Mouse (Mus musculus) frontal cortex, postnatal 25 days (tissue): Measurements from ENCODE around the gene Pde5a.

Experiments used
- DNase-seq, 2 experiments: peaks; one replicate each; pipeline ENCODE4 v3.0.0; 2022; ENCODE audit warnings: low spot score in 2 of 2

Pde5a gene

DNA sequence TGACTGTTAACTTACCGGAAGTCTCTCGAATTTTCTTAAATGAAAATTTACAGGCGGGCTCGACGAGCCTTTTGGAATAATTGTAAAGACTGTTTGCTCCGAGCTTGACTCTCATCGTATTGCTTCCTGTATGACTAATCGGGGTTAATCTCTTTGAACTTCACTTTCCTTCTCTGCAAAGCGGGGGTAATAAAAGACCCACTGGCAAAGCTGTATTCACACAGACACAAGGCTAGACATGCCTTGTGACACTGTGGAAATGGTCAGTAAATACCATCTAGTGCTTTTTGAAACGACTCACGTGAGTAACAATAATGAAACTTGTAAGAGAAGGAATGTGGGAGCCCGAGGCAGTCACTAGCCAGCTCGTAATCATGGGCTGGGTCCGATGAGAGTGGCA is 35.0 kb downstream of the Pde5a start:
- no peak for DNase-seq

DNA sequence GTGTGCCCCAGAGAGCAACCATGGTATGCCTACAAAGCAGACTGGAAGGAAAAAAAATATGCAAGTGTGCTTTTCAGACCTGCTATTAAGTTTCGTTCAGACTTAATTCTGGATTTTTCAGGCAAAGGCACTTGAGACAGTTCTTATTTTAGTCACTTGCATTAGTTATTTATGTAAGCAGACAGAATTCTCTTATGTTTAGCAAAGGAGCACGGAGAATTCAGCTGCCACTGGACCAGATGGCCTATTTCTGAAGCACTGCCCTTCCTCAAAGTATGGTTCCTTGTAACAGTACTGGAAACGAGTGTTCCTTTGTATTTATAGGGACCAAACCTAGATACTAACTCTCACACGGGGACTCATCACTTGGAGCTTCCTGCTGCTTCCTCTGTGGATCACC is 38.2 kb downstream of the Pde5a start:
- no peak for DNase-seq

DNA sequence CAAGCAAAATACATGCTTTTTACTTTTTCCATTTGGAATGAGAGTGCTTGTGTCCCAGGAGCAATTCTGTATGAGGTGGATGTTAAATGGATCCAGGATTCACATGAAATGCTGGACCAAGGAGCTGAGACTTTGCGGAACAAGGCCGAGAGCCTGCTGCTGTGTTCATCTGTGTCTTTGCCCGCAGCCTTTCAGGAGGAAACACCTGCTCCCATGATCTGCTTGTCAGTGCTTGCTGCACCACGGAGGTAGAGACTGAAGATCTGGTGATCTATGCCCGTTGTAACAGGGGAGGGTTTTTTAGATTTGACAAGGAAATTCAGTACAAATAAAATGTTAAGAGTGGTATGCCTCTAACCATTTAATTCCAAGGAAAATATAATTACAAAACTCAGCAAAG is 39.1 kb downstream of the Pde5a start:
- DNase-seq = no peak

- no peak for DNase-seq
Observed at GRCm38 (mm10) chr3:122781417-122781816, 52.7 kb downstream of the Pde5a start.

- DNase-seq = no peak
Observed at GRCm38 (mm10) chr3:122784245-122784644, 55.5 kb downstream of the Pde5a start.

- peak; percentile 25 to 32 for DNase-seq
Observed at GRCm38 (mm10) chr3:122788314-122788713, 59.6 kb downstream of the Pde5a start.

- no peak for DNase-seq
Observed at GRCm38 (mm10) chr3:122789544-122789943, 60.8 kb downstream of the Pde5a start.

DNA sequence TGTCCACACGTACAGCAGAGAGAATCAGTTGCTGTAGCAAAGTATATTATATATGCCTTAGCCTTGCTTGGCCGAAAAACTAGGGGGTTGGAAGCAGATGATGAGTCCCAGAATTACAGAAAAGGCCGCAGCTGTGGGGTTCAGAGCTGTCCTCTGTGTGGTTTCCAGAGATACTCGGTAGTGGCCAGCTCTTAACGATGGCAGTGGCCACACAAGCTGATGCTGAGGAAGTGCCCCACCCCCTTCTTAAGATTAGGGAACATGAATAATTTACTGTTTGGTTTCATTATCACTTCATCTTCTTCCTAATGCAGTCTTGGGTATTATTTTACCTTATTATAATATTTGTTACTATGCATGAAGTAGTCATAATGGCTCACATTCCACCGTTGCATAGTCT is 71.3 kb downstream of the Pde5a start:
- no peak for DNase-seq

DNA sequence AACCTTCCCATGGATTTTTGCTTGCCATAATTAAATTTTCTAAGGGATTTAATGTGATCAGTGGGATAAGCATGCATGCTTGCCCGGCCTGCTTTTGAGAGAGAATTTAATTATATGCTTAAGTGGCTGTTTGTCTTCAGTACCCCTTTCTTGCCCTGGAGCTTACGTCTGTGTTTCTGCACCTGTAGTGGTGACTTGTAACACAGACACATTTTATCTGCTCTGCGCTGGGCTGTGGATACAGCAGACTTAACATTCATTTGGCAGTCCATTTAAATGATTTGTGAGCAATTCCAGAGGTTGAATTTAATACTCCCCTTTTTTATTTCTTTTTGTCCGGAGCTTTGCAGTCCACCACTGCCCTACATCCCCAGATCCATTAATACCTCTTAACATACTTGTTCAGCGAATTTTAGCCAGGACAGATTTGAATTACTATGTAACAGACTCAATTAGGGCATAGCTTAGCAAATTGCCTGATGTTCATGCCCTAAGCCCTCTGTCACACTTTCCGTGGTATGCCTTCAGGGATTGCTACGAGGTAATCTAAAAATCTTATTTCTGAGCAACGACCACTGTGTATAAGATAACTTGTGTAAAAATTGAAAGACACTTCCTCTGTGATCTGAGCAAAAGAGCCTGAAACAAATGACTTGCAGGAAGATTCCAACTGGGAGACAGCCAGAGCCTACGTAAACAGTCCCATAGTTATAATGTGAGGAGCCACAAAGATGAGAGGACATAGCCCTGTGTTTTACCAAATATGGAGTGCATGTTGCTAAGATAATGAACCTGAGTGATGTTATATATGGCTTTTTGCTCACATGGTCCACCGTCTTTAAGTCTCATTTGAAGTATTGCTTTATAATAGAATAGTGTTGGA is 72.0 kb downstream of the Pde5a start:
- no peak for DNase-seq

GRCm38 (mm10) chr3:122801436-122802221 is 72.9 kb downstream of the Pde5a start:
- no peak for DNase-seq

GRCm38 (mm10) chr3:122807313-122807712 is 78.6 kb downstream of the Pde5a start:
- DNase-seq = no peak

GRCm38 (mm10) chr3:122810090-122810863 is 81.5 kb downstream of the Pde5a start:
- DNase-seq = no peak

GRCm38 (mm10) chr3:122810986-122811385 is 82.2 kb downstream of the Pde5a start:
- no peak for DNase-seq

DNA sequence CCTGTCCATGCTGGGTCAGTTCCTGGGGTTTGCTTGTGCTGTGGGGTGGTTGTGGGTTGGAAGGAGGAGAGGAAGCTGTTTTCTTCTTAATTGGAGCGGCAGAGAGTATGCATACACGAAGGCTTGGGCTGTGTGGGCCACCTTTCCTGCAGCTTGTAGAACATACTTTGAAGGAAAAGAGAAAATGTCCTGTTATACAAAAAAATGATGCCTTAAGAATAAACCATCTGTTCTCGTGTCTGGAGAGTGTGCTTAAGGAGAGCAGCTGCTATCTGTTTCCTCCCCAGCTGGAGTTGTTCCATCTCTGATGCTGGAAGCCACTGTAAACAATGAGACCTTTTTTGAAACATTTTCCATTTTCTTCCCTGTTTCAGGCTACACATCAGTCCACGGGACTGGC is 85.8 kb downstream of the Pde5a start:
- DNase-seq = peak in 1 of 2 experiments; percentile 12

DNA sequence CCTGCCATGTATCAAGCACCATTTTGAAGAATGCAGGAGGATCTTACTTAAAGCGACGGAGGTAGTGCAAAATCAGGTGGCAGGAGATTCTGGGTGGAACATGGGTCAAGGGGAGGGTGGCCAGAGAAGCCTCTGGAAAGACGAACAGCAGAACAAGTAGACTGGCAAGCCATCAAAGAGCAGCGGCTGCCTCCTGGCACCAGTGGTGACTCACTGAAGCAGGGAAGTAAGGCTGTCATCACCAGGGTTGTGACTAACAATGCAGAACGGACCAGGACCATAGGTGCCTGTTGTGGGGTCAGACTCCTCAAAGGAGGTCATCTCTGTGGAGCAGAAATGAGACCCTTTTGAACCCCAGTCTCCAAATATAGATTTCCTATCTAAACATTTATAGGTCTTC is 89.5 kb downstream of the Pde5a start:
- DNase-seq = no peak

GRCm38 (mm10) chr3:122820700-122821099 is 92.0 kb downstream of the Pde5a start:
- no peak for DNase-seq

DNA sequence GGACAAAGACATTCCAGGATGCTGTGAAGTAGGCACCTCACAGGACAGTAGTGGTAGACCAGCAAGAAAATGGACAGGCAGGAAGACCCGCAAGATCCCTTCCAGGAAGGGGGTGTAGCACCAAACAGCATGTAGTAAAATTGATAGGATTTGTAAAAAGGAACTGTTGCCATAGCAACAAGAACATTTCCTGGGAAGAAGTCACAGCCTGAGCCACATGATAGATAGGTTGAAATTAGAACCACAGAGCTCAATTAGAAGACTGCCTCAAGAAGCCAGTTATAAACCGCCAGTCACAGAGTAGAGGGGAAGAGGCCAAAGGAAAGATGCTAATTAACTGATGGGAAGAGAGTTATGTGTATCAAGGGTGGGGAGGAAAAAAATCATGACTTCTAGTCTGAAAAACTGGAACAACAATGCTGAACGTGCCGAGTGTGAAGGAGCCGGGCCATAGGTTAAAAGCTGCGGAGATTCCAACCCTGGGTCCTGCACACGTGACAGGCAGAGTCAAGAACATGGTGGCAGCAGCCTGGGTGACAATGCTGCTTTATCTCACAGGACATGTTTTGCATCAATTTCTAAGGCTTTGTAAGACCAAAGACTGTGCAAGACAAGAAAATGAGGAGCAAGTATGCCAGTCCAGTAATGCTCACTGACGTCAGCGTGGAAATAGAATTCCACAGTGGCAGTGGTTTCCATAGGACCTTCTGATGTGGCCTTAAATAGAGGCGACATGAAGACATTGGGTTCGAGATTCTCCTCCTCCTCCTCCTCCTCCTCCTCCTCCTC is 99.7 kb downstream of the Pde5a start:
- no peak for DNase-seq

DNA sequence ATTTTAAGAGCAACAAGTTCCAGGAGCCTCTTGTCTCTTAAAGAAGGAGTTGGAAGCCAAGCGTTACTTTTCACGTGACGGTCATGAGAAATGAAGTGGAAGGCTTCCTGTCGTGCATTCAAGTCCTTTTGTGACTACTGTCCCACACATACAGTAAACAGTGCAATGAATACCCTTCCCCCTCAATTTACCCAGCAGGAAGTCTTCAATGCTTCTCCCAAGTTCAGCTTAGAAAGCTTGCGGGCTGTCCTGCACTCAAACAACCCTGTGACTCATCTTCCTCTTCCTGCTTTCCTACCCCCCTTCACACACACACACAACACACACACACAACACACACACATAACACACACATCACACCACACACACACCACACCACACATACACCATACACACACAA is 105.8 kb downstream of the Pde5a start:
- no peak for DNase-seq

DNA sequence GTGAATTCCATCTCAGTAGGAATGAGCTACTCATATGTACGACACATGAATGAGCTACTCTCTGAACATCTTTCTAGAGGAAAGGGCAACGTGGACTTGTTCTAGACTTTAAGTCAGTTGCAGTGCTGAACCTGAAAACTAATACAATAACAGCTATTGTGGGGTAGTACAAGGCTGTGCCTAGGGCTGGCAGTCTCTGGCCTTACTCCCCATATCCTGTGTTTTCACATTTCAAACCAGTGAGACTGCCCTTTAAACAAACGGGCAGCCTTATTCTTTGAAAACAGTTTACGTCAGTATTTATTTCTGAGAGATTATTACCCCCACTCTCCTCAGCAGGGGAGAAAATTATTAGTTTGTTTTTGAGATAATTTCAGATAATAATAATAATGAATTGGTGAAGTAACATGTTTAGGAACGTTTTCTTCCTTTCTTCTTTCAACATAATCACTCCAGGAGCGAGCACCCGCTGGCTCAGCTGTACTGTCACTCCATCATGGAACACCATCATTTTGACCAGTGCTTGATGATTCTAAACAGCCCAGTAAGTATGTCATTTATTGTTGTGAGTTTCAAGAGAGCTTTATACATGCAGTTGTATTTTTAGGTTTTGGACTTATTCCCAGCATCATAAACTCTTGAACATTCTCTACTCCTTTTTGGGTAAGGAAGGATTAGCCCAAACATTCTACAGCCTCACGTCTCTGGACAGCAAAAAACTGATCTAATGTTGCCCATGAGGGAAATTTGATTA is 106.5 kb downstream of the Pde5a start:
- DNase-seq = no peak

GRCm38 (mm10) chr3:122837639-122838038 is 108.9 kb downstream of the Pde5a start:
- no peak for DNase-seq
